Mouse (Mus musculus) lung, postnatal 0 days (tissue): ENCODE measurements around the gene Olfr341.

Experiments used
- CTCF ChIP-seq: IDR thresholded peaks from 2 replicates; pipeline ENCODE4 v1.5.1; 2016; ENCODE audit warnings: antibody characterized with exemption, mild to moderate bottlenecking
- EP300 ChIP-seq: IDR thresholded peaks from 2 replicates; pipeline ENCODE4 v1.6.1; 2016; ENCODE audit warnings: antibody characterized with exemption, mild to moderate bottlenecking, control low read depth

DNA sequence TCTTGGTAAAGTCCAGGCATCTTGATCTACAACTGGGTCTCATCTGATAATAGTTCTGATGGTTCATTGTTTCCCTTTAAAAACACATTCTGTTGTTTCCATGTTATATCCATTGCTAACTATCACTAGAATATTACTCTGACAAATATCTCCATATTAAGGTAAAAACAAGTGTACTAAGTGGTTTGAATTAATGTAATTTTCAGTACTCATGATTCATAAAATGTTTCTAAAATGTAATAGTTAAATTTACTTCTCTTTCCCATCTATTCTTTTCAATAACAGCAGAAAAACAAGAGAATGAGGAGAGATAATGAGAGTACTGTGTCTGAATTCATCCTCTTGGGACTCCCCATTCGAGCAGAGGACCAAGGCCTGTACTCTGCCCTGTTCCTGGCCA is 30.0 kb downstream of the Olfr341 start, which contains the start of gene Olfr340:
- TF ChIP-seq EP300 (no peak), CTCF (no peak)
